Mouse (Mus musculus) cerebellum, postnatal 36 days (tissue): ENCODE data around the gene Gm10160.

Experiments used
- DNase-seq, 2 experiments: peaks; one replicate each; pipeline ENCODE4 v3.0.0; 2021 to 2022; ENCODE audit warnings: mixed read lengths in 2 of 2

Gm10160 gene

DNA sequence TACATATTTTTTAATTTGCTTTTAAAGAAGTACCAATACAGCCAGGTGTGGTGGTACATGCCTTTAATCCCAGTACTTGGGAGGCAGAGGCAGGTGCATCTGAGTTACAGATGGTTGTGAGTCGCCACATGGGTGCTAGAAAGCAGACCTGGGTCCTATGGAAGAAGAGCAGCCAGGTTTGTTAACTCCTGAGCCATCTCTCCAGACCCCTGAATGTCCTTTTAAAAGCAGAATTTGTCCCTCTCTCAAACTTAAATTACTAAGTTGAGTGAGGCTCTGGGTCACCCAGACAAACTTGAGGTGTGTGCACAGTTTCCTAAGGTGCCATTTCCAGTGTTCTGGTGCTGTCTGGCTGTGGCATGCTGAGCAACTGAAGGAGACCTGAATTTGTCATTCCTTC lies at the start of gene Gm10160:
Gene Gm10160, minus strand, starts transcription at position 101 of the 400 bp plus-strand sequence.
- no peak for DNase-seq

DNA sequence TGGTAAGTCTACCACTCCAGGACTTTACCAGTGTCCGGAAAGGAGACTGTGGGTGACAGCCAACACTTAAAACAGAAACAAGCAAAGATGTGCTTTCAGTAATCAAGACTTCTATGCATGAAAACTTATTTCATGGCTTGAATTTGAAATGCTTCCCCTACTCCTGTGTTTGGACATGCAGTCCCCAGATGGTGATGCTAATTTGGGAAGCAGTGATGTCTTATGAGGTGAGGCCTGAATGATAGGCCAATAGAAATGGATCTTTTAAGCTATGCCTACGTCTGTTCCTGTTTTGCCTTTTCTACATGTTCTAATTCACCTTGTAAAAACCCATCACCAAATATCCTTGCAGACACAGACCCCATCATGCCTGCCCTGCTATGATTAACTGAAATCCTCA lies 49.3 kb upstream of the Gm10160 start:
- no peak for DNase-seq

DNA sequence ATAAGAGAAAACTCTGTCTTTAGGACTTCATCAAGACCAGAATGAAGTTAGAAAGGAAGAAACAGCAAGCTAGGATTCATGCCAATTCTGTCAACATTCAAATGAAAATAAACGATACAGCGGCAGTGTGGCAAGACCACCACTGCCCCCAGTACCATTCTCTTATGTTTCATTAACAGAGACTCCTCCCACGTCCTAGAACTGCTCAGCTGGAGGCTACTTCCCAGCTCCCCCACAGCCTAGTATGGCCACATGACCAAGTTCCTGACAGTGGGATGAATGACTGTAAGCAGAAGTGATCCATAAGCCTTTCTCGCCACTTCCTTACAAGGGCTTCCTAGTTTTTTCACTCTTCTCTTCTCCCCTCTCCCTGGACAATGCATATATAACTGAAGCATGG lies 48.5 kb upstream of the Gm10160 start:
- DNase-seq = no peak

DNA sequence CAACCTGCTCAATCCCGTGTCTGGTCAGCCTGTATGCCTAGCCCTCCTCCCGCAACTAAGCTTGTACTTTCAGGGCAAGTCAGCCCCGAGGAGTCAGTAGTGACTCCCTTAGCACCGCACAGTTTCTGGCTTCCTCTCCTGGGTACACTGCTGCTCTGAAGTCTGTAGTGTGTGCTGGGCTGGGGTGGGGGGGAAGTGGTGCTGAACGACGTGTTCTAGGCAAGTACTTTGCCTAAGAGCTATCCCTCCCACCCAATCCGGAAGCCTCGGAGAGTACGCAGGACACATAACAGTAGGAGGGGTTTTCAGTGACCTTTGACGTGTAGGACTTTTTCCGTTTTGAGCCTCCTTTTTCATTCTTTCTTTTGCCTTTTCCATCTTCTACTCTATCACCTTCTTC lies 43.8 kb upstream of the Gm10160 start:
- DNase-seq = no peak

DNA sequence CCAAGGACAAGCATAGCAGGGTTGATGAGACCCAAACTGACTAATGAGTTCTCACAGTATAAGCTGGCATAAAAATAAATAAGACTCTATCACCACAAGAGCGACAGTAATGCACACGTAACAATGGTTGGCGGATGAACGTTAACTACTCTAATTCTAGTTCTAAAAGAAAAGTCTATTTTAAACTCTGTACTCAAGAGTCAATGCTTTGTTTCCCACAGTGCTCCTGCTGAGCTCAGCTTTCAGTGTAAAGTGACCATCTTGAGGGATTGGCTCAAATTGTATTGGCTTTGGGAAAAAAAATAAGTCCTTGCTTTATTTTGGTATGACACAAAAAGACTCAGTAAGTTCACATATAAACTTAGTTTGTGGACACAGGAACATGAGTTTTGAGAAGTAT lies 29.5 kb upstream of the Gm10160 start:
- DNase-seq = no peak

DNA sequence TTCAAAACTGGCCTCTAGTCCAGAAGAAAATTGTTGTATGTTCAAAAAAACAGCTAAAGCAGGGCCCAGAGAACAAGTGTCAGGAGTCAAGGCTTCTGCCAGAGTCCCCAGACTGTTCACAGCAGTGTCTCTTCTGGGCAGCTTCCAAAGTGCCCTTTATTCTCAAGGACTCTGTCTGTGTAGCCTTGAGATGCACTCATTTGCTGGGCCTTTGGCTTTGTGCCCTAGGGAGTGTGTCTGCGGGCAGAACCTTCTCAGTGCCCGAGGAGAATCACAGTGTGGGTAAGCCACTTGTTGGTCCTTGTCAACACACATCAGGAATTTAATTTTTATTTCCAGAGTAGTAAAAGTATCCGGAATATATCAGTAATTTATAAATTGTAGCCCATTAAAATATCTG lies 26.0 kb upstream of the Gm10160 start:
- DNase-seq = peak in 1 of 2 experiments; percentile 14

DNA sequence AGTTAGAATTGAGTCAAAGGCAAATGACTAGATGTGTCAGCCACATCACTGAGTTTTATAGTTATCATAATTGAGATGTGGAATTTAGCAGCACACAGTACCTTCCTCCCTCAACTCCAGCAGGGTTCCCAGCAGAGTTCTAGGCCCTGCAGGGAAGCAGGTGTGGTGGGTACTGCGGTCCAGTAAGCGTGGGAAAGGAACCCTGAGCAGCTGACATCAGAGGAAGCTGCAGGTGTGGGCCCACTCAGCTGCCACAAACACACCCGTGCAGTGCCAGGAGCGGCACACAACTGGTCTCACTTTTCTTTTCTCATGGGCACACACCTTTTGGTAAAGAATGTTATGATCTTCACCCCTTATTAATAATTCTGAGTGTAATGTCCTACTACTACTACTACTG lies 25.2 kb upstream of the Gm10160 start:
- no peak for DNase-seq

DNA sequence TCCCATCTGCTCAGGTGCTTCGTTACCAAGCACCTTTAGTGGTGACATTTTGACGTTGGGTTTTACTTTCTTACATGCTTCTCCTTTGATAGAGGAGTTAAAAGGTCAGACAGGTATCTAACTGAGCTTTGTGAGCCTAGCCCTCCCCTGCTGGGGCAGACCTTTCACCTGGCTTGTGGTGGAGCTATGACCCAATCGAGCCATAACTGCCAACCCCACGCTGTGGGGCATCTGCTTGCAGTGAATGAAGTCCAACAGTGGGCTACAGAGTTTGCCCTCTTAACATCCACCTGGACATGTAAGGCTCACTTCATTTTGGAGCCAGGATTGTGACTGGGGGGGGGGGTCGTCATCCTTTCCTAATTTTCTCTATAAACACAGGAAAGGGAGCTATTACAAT lies 24.7 kb upstream of the Gm10160 start:
- DNase-seq = no peak

DNA sequence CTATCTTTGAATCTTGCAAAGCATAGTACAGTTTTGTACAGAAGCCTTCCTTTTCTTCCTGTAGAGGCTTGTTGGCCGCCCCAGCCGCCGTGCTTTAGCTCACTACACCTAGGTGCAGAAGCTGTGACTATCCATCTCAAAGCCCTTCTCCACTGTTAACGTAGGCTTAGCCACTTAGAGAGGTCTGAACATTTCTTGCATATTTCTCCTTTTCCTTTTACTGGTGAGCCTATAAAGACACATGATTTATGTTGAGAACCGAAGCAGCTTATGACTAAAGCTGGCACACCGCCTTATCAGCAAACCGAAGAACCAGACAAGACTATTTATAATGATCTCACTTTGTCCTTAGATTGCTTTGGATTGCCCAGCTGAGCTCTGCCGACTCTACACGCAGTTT lies 19.8 kb upstream of the Gm10160 start:
- no peak for DNase-seq

DNA sequence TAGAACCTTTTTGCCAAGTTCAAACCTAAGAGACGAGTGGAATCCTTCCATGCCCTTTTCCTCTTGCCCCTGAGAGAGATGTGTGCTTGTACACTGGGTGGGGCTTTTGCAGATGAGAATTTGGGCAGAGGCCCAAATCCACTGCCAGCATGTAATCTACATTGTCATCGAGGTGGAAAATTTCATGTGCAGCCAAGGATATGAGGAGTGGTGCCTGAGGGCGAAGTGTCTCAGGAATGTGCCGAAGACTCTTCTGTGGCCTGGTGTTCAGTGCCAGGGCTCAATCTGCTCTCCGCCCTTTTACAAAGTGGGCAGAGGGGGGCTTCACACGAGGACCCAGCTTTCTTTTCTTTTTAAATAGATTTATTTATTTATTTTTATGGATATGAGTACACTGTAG lies 19.0 kb upstream of the Gm10160 start:
- no peak for DNase-seq

DNA sequence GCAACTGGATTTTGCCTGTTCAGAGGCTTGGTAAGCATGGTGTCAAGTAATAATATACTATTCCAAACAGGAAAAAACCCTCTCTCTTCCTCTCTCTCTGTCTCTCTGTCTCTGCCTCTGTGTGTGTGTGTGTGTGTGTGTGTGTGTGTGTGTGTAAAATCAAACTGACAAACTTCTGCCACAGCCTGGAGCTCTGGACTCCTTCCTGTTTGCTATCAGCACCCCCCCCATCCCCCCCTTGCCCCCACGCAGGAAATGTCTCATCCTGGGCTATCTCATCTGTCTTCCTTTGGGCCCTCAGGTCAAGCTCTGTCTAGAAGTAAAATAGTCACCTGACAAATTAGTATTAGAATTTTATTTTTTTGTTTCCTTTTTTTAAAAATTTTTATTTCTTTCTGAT lies 18.2 kb upstream of the Gm10160 start:
- no peak for DNase-seq

DNA sequence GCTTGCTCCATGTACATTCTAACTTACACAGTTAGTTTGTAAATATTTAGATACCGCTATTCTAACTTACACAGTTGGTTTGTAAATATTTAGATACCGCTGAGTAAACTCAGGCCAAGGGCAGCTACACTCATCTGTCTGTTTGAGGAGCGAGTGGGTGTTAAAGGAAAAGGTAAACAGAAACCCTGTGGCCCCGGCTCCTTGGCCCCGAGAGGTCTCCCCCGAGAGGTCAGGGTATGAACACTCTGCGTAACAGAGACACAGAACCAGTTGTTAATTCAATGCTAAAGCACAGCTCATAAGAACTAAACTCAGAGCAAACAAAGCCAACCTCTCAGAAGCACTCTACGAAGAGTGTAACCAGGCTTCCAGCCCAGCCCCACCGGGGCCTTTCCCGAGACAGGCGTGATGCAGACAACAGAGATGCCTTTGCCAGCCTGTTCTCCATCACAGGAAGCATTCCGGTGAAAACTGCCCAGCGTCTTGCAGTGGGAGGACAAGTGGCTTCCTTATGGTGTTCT lies 17.0 kb upstream of the Gm10160 start:
- no peak for DNase-seq

DNA sequence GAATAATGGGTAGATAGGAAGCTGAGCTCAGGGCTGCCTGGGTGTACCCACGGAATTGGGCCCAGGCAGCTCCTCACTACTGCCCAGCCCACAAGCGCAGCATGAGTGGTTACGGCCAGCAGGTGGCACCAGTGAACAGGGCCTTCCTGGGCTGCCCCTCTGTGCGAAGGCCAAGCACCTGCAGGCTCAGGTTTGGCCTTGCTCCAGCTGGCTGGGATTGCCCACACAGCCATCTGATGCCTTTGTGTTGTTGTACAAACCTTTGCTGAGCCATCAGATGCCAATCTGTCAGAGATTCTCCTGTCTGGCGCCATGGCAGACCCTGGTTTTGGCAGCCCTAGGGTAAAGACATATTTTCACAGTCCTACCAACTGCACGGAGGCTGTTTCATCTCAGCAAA lies 12.6 kb upstream of the Gm10160 start:
- peak; percentile 98 to 99 for DNase-seq

DNA sequence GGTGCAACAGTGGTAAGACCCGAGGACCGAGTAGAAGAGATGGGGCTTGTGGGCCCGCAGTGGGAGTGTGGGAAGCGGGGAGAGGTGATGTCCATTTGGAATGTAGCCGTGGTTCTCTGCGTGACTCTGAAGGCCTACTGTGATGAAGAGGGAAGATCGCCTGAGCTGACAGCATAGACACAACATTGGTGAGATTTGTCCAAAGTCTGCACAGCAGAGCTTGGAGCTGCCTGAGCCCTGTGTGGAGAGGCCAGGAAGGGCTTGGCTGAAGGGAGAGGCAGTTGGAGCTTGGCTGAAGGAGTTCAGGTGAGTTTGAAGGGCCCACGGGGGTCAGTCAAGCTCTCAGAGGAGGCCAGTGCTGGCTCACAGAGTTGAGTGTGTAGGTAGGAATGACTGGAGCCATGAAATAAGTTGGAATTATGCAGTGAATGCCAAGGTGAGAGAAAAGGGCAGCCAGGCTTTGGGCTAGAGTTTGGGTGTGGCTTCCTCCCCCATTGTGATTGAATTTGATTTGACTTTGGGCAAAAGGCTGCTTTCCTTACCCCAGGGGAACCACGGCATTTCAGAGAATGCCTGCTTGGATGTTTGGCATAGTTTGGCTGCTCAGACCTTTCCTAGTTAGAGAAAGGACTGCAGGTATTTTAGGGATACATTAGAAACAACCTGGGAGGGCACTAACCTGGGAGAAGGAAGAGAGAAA lies 11.8 kb upstream of the Gm10160 start:
- DNase-seq = no peak

DNA sequence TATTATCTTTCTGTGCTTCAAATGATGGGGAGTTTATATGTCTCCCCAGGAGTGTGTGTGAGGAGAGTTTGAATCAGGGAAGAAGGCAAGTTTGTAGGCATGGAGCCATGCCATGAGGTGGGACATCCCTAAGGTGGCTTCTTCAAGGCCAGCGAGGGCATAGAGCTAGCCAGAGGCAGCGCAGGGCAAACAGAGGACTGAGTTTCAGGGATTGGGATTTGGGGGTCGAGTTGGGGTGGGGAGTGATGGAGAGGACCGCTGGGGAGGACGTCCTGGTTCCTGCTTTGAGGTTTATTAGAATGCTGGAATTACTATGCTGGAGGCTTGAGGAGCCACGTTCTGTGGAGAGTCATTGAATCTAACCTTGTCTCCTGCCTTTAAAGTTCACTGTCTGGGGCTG lies 10.3 kb upstream of the Gm10160 start:
- DNase-seq = no peak

DNA sequence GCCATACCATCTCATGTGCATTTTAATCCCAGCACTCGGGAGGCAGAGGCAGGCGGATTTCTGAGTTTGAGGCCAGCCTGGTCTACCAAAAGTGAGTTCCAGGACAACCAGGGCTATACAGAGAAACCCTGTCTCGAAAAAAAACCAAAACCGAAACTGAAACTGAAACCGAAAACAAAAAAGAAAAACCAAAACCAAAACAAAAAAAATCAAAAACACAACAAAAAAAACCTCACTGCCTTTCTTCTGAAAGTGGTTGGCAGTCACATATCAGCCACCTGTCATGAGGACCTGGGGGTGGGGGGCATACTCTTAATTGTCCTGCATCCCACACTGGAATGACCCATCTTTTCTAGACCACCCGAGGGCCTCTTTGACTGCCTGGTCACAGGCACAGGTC lies 9.0 kb upstream of the Gm10160 start:
- no peak for DNase-seq

DNA sequence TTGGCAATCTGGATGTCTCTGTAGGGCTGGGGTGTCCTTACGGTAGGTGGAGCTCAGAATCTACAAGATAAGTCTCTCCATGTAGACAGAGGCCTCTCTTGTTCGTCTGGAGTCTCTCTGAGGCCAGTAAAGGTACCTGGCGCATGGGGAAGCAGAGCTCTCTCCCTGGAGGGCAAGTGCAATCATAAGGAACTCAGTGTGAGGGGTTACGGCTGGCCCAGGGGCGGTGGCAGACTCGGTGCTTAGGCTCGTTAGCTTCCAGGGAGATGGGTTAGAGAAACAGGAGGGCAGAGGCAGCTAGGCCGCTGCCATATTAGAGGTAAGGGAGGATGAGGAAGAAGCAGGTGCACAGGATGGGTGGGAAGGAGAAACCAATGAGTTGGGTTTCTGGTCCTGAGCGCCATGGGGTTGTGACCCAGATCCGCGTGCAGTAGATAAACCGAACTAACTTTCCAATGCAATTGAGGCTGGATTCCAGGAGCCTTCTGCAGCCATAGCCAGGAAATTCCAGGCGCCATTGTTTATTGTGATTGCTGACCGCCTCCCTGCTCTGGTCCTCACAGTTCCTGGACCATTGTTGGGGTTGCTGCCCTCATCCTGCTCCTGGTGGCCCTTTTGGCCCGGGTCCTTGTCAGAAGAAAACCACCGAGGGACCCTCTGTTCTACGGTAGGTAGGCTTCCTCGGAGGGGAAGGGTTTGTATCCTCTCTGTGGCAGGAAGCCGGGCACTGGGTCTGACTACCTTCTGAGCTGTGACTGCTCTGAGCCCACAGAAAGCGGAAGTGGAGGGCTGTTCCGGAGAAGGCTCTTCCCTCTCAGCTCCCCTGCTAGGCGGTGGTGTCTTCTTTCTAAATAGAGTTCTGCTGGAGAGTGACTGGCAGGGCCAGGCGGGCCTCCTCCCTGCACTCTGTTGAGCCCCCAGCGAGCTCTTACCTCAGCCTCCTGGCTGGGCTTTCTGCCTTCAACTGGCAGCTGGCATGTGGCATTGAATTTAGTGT lies 7.3 kb upstream of the Gm10160 start:
- DNase-seq = no peak

DNA sequence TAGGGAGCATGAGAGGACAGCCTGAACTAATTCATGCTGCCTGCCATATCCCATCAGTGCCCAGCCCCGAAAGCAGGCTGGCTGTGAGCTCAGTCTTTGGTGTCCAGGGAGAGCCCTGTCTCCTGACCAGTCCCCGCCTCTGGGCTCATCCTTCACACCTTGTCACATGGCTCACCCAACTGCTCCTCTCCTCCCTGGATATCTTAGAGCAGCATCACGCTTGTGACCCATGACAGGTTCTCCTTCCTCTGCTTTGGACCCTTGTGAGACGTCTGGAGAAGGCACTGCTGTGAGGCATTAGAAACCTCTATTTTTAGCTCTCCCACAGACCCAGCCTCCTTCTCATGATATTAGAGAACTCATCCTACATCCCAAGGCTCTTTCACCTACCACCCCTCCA lies 6.3 kb upstream of the Gm10160 start:
- no peak for DNase-seq

DNA sequence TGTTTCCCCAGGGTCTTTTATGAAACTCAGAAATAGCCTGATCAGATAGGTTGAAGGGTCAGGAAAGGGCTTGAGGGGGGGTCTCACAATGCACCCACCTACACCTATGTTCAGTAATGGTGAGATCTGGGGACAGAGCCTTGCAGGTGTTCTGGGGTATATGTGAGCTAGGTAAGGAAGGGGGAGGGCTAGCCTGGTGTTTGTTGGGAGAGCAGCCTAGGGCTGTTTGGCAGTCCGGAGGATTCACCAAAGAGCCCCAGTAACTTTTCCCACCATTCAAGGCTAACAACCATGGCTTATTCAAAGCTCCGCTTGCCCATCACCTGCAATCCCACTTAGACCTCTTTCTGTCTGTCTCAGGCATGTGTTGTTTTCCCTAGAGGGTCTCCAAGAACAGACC lies 5.9 kb upstream of the Gm10160 start:
- DNase-seq = no peak

DNA sequence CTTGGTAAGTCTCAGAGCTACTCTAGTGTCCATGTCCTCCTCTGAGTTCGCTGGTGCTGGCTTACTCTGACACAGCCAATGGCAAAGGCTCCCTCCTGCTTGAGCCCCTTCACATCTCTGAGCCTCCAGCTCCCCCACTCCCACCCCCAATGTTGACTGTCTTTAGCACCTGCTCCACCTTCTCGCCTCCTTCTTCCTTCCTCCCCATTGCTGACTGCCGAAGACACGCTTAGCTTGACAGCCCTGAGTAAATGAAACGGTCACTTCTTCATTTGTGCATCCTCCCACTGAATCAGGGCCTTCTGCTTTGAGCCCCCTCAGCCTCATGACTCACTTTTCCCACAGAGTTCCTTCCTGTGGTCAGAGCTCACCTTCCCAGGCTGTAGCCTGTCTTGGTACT lies 5.4 kb upstream of the Gm10160 start:
- no peak for DNase-seq

DNA sequence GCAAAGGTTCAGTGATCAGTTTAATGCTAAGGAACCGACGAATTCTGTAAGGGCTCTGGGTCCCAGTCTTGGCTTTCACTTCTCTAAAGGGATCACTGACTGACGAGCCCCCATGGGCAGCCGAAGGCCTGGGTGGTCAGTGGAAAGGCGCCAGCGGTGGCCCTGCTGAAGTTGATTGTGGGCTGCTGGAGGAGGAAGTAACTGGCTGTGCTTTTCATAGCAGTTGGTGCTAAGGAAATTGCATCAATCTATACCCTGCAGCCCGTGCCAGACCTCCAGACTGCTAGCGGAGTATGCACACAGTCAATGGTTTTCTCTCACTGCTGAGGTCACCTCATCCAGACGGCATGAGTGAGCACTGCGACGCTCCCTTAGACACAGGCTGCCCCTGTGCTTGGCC lies 4.5 kb upstream of the Gm10160 start:
- DNase-seq = no peak

DNA sequence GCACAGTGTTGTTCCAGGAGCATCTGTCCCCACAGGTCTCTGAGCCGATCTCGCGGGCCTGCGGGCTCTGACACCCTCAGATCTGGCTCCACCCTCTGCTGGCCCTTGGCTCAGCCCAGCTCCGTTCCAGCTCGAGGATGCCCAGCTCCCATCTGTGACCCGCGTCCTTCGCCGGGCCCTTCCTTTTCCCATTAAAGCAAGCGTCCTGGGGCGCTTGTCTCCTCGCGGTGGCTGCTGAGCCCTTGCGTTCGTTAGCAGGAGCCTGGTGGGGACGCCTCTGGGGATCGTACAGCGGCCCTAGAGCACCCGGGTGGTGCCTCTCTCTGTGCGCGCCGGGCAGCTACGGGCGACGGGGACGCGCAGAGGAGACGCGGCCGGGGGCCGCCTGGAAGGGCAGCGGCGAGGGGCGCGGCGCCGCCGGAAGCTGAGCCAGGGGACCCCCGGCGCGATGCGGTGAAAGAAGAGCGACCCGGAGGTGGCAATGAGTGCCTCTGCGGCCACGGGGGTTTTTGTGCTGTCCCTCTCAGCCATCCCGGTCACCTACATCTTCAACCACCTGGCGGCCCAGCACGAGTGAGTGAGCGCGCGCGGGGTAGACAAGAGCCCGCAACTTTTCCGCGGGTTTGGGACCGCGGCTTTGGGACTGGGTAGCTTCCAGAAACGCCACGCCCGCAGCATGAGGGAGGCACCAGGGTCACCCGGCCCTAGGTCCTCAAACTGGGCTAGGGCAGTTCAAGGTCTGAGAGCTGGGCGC lies 3.6 kb upstream of the Gm10160 start, which contains the start of gene Tm6sf1:
Gene Tm6sf1, plus strand, starts transcription at position 34 of the 754 bp plus-strand sequence.
- no peak for DNase-seq

DNA sequence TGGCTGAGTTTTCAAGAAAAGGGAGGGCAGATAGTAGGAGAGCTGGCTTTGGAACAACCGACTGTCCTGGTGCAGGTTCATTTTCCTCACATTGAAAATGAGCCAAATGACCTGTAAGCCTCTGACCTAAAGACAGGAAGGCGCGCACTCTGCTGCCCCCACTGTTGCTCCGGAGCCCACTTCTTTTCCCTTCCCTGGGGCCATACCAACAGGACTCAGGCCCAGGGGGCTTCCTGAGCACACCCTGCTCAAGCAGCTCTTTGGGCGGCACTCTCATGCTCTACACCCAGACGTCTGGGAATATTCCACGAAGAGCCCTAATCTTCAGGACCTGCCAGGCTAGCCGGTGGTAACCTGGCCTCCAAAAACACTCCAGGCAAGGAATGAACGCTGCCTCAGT lies 2.6 kb upstream of the Gm10160 start:
- no peak for DNase-seq
